ENCODE assay signal across 15 mouse cellular contexts in genomic region chr1:125624376-125625076, GRCm38 (mm10). TPM values are rescaled to one million over a fixed set of nuclear protein-coding genes. Genes with fewer than 3 reads are reported as not detected.
"Had no signal": no experiment of that assay in that cellular context is flagged by ENCODE, and none has a peak within 500 bp of the region (broad histone marks: within the 10 kb centered on the region; RNA-seq: fewer than 3 reads in every experiment).

No protein-coding gene starts in this region.

- H3K27ac ChIP-seq: layer of hippocampus, adult 2 months; limb, embryonic 13.5 days; liver, embryonic 14.5 days; midbrain, embryonic 12.5 days; stomach, postnatal 0 days had no signal

- H3K27me3 ChIP-seq: limb, embryonic 13.5 days; midbrain, embryonic 12.5 days had no signal

- H3K36me3 ChIP-seq: limb, embryonic 13.5 days; midbrain, embryonic 12.5 days had no signal

- H3K4me2 ChIP-seq: limb, embryonic 13.5 days; midbrain, embryonic 12.5 days had no signal

- DNase-seq: kidney, adult 9 months; kidney, postnatal 10 days; kidney, postnatal 4 days; left cerebral cortex, postnatal 4 days; thymus, postnatal 4 days had no signal

- H3K4me3 ChIP-seq: layer of hippocampus, adult 2 months; limb, embryonic 13.5 days; midbrain, embryonic 12.5 days; myocyte had no signal

- H3K9ac ChIP-seq: limb, embryonic 13.5 days; liver, embryonic 14.5 days; midbrain, embryonic 12.5 days had no signal

- ATAC-seq: intestine, embryonic 16.5 days had no signal

- H3K4me1 ChIP-seq: limb, embryonic 13.5 days; midbrain, embryonic 12.5 days had no signal

- H3K9me3 ChIP-seq: limb, embryonic 13.5 days; midbrain, embryonic 12.5 days had no signal

RNA-seq across cellular contexts. Expression of gene Gpr39, which starts 52.3 kb away (rescaled TPM):
- total RNA-seq: left cerebral cortex, postnatal 4 days; megakaryocyte, adult 5-6 weeks; neutrophil, adult 5-6 weeks had no signal
- polyA plus RNA-seq: limb, embryonic 13.5 days; midbrain, embryonic 12.5 days; neural tube, embryonic 11.5 days had no signal
